Mouse (Mus musculus): ENCODE results near the gene Slc9a7. TPM values are rescaled to one million over a fixed set of nuclear protein-coding genes. Genes with fewer than 3 reads are reported as not detected.

Slc9a7 gene
- total RNA-seq, 2 experiments from 2014 or later = 62.2 to 63.5 TPM

GRCm38 (mm10) chrX:20160301-20160700 lies 131.3 kb downstream of the Slc9a7 start:
- DNase-seq (ENCODE audit: low spot score in 2 of 2) = no peak

DNA sequence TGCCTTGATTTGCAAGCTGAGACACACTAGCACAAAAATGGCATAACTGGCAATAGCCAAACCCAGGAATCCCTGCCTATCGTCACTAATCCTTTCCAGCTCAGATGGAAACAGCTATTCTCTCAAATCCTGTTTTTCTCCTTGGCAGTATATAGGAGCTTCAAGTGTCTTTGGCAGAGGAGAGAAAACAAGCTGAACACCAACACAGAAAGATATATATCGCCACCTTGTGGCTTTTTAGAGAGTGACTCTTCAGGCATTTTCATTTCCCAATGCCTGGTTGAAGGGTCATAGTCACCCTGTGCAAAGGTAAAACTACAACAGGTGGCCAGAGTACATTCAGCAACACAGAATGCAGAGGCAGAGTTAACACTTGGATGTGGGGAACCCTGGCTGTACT lies 134.1 kb downstream of the Slc9a7 start:
- peak in 1 of 2 experiments; percentile 36 for DNase-seq (ENCODE audit: low spot score in 2 of 2)

DNA sequence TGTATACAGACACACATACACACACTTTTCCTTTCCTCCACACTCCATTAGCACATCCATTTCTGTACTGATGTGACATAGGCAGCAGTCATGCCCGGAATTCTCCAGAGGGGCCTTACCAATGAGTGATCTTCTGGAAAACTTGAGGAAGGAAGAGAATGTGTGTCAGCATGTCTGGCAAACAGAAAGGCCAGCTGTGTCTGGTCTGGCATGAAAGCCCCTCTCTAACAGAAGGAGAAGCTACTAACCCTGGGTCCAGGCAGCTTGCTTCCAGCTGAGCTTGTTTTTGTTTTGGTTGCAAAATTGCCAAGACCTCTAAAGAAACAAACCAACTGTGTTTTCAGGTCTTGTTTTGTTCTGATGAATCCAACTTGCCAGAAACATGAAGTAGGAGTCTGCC lies 162.1 kb downstream of the Slc9a7 start:
- no peak for DNase-seq (ENCODE audit: low spot score in 2 of 2)

DNA sequence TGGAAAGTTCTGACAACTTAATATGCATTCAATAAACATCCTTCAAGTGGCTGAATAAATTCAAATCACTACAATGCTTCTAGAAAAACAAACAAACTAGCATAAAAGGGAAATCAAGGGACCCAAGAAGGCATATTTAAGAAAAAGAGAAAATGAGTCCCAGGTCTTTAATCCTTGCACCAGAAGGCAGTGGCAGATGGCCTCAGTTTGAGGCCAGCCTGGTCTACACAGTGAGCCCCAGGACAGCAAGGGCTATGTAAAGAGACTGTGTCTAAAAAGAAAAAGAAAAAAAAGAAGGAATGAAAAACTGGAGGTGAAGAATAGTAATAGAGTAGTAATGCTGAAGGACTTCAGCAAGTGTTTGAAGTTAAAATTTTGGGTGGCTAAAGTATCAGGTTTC lies 162.7 kb downstream of the Slc9a7 start:
- no peak for DNase-seq (ENCODE audit: low spot score in 2 of 2)

DNA sequence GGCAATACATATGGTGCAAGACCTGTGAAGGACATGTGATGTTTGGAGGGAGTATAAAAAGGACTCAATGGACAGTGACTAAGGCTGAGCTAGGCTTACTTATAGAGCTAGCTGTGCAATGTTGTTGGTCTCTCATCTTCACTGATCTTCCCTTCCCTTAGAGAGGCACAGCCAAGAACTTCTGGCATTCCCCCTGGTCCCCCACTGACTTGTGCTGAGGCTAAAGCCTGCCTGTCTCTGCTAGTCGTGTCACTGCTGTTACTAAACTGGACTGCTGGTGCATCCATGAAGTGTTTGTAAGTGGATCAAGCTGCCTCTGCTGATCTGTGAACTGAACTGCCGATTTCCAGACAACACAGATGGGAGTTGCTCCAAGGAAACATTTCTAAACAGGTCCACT lies 166.1 kb downstream of the Slc9a7 start:
- DNase-seq (ENCODE audit: low spot score in 2 of 2) = no peak

DNA sequence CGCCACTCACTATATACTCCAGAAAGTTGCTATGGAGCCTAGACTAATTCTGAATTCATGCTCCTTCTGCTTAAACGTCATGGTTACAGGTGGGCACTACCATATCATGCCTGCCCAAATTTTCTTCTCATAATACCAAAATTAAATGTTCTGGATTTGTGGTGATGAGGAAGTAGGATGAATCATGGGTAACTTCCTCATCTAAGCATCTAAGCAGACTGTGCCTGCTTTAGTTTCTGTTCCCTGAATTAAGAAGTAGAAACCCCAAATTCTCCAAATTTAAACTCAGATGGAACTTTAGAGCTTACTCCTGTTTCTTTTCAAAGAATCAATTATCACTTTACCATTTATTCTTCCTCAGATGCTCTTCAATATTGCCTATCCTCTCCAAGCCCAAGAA lies 173.9 kb downstream of the Slc9a7 start:
- DNase-seq (ENCODE audit: low spot score in 2 of 2) = no peak

- no peak for DNase-seq (ENCODE audit: low spot score in 2 of 2)
Measured at GRCm38 (mm10) chrX:20070196-20070595, 221.4 kb downstream of the Slc9a7 start.

- DNase-seq (ENCODE audit: low spot score in 2 of 2) = no peak
Measured at GRCm38 (mm10) chrX:20066636-20067035, 225.0 kb downstream of the Slc9a7 start.

GRCm38 (mm10) chrX:20061764-20062480 lies 229.7 kb downstream of the Slc9a7 start:
- no peak for DNase-seq (ENCODE audit: low spot score in 2 of 2)

- DNase-seq (ENCODE audit: low spot score in 2 of 2) = no peak
Measured at GRCm38 (mm10) chrX:20060769-20061315, 230.8 kb downstream of the Slc9a7 start.

- no peak for DNase-seq (ENCODE audit: low spot score in 2 of 2)
Measured at GRCm38 (mm10) chrX:20060096-20060768, 231.4 kb downstream of the Slc9a7 start.

DNA sequence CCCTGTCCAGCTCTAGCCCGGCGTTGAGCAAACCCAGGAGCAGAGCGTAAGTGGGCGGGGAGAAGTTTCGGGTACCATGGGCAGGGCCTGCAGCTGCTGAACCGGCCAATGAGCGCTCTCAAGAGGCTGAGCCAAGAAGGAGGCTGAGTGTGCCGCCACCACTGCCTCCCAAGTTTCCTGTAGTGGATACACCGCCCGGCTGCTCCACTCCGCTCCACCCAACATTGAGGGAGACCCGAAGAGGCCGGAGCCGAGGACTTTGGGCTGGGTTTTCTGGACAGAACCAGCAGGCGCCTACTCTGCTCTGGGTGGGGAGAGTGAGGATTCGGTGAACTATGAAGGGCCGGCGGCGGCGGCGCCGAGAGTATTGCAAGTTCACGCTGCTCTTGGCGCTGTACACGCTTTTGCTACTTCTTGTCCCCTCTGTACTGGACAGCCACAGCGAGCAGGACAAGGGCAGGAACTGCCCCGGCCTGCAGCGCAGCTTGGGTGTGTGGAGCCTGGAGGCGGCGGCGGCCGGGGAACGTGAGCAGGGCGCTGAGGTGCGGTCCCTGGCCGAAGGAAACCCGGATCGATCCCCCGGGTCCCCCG lies 232.1 kb downstream of the Slc9a7 start, which contains the start of gene Chst7:
Gene Chst7 (plus strand): TSS at position 180 of the 591 bp plus-strand sequence.
- peak; percentile 3 to 13 for DNase-seq (ENCODE audit: low spot score in 2 of 2)

Other genes starting within 250 kb of the Slc9a7 start
- 1 to 10 TPM; 3.5 to 6.9 TPM for gene Chst7, start 232.2 kb downstream of the Slc9a7 start, total RNA-seq (2021)
- 10 to 100 TPM; 14.6 to 18.6 TPM for gene Rp2, start 72.7 kb upstream of the Slc9a7 start, total RNA-seq (2021)
- gene Jade3, start 133.9 kb upstream of the Slc9a7 start, total RNA-seq (2021) = 1 to 10 TPM; 7.8 to 9.9 TPM

Data from layer of hippocampus, adult 18-20 months (tissue).